Mouse (Mus musculus) CH12.LX (cell line): Measurements from ENCODE around the gene Ccdc194.

Source experiments
- BHLHE40 ChIP-seq: IDR thresholded peaks from 2 replicates; pipeline ENCODE4 v1.6.1; 2011; ENCODE audit warnings: mild to moderate bottlenecking, low read depth, low read length, improper control_type of control experiment
- CTCF ChIP-seq, 2 experiments: IDR thresholded peaks in 1 of 2; conservative IDR thresholded peaks in 1 of 2; 2 replicates each; pipeline ENCODE4 v1.5.1; 2011 to 2012; ENCODE audit warnings: low read depth in 2 of 2, low read length in 2 of 2, improper control_type of control experiment in 1 of 2, inconsistent platforms in 1 of 2, mild to moderate bottlenecking in 1 of 2, moderate library complexity in 1 of 2
- EP300 ChIP-seq: IDR thresholded peaks from 2 replicates; pipeline ENCODE4 v1.6.1; 2011; ENCODE audit warnings: low read length, improper control_type of control experiment
- ETS1 ChIP-seq: conservative IDR thresholded peaks from 2 replicates; pipeline ENCODE4 v1.6.1; 2012; ENCODE audit warnings: low read depth, mild to moderate bottlenecking, inconsistent platforms, low read length, improper control_type of control experiment, moderate library complexity
- MXI1 ChIP-seq: IDR thresholded peaks from 2 replicates; pipeline ENCODE4 v1.6.1; 2011; ENCODE audit warnings: mild to moderate bottlenecking, low read depth, low read length, improper control_type of control experiment
- UBTF ChIP-seq: IDR thresholded peaks from 2 replicates; pipeline ENCODE4 v1.6.1; 2012; ENCODE audit warnings: low read depth, mild to moderate bottlenecking, inconsistent platforms, low read length, improper control_type of control experiment, moderate library complexity
- ZC3H11A ChIP-seq: IDR thresholded peaks from 2 replicates; pipeline ENCODE4 v1.6.1; 2012; ENCODE audit warnings: low read depth, mild to moderate bottlenecking, inconsistent platforms, low read length, improper control_type of control experiment
- ZKSCAN1 ChIP-seq: IDR thresholded peaks from 2 replicates; pipeline ENCODE4 v1.6.1; 2012; ENCODE audit warnings: low read depth, inconsistent platforms, low read length, improper control_type of control experiment, borderline replicate concordance

GRCm38 (mm10) chr8:71498816-71499690 is 26.5 kb downstream of the Ccdc194 start:
- no peak for TF ChIP-seq ETS1
- no peak for TF ChIP-seq CTCF (conservative IDR thresholded peaks at IDR 0.05 in 1 of 2, IDR thresholded peaks at IDR 0.05 in 1 of 2; ENCODE audit: low read depth in 2 of 2, low read length in 2 of 2)
- no peak for TF ChIP-seq EP300
- TF ChIP-seq BHLHE40 = no peak
- no peak for TF ChIP-seq ZKSCAN1
- TF ChIP-seq UBTF = no peak
- no peak for TF ChIP-seq MXI1
- no peak for TF ChIP-seq ZC3H11A
